Mouse (Mus musculus) lung, postnatal 0 days (tissue): ENCODE data around the gene Frmpd4. TPM values are rescaled to one million over a fixed set of nuclear protein-coding genes. Genes with fewer than 3 reads are reported as not detected.

ENCODE experiments used
- ATAC-seq: fragments of 200-750 bp; cut with Nextera tagmentation; 2 replicates; pipeline ENCODE4 v1.8.0; 2017; ENCODE audit warnings: moderate library complexity
- DNase-seq: peaks from one replicate; pipeline ENCODE4 v3.0.0-alpha.2; 2016; ENCODE audit warnings: low spot score
- H3K27ac ChIP-seq: fragments of 300-500 bp; sonication (generic); 2 replicates; pipeline ENCODE4 v1.5.1; 2014; ENCODE audit warnings: antibody characterized with exemption, mild to moderate bottlenecking, low read length, mixed read lengths
- H3K27me3 ChIP-seq: fragments of 300-500 bp; sonication (generic); replicated peaks from 2 replicates; pipeline ENCODE4 v1.6.1; 2014; ENCODE audit warnings: low read length, mixed read lengths; ENCODE audit not compliant: insufficient read depth
- H3K36me3 ChIP-seq: fragments of 300-500 bp; sonication (generic); 2 replicates; pipeline ENCODE4 v1.6.1; 2014; ENCODE audit warnings: low read length, mixed read lengths; ENCODE audit not compliant: insufficient read depth
- H3K4me1 ChIP-seq: fragments of 300-500 bp; sonication (generic); 2 replicates; pipeline ENCODE4 v1.6.1; 2014; ENCODE audit warnings: antibody characterized with exemption, low read depth, low read length, mixed read lengths; ENCODE audit not compliant: insufficient read depth
- H3K4me2 ChIP-seq: fragments of 300-500 bp; sonication (generic); replicated peaks from 2 replicates; pipeline ENCODE4 v1.6.1; 2014; ENCODE audit warnings: low read depth, mild to moderate bottlenecking, low read length, moderate library complexity, mixed read lengths
- H3K4me3 ChIP-seq: fragments of 300-500 bp; sonication (generic); 2 replicates; pipeline ENCODE4 v1.5.1; 2014; ENCODE audit warnings: low read depth, low read length
- H3K9ac ChIP-seq: fragments of 300-500 bp; sonication (generic); replicated peaks from 2 replicates; pipeline ENCODE4 v1.6.1; 2014; ENCODE audit warnings: low read depth, mild to moderate bottlenecking
- H3K9me3 ChIP-seq: fragments of 300-500 bp; sonication (generic); 2 replicates; pipeline ENCODE4 v1.6.1; 2016; ENCODE audit warnings: low read length, mixed read lengths
- CTCF ChIP-seq: IDR thresholded peaks from 2 replicates; pipeline ENCODE4 v1.5.1; 2016; ENCODE audit warnings: antibody characterized with exemption, mild to moderate bottlenecking
- EP300 ChIP-seq: IDR thresholded peaks from 2 replicates; pipeline ENCODE4 v1.6.1; 2016; ENCODE audit warnings: antibody characterized with exemption, mild to moderate bottlenecking, control low read depth
- WGBS: fragments of 180-500 bp; shearing (Covaris S2); extraction: QIAGEN DNeasy Blood & Tissue Kit; methylation state at CpG from one replicate; pipeline ENCODE4 v1.1.7; 2014; 5-methylcytosine and 5-hydroxymethylcytosine counted together
- polyA plus RNA-seq: library from polyadenylated mRNA; unstranded; fragments of >200 nt; fragmentation: Nextera tagmentation; extraction: Ambion mirVana; gene quantifications from 2 replicates; pipeline ENCODE4 v1.2.1, GENCODE M21; 2015

Frmpd4 gene
- polyA plus RNA-seq, 1 experiment from 2014 or later: 0.01 TPM

DNA sequence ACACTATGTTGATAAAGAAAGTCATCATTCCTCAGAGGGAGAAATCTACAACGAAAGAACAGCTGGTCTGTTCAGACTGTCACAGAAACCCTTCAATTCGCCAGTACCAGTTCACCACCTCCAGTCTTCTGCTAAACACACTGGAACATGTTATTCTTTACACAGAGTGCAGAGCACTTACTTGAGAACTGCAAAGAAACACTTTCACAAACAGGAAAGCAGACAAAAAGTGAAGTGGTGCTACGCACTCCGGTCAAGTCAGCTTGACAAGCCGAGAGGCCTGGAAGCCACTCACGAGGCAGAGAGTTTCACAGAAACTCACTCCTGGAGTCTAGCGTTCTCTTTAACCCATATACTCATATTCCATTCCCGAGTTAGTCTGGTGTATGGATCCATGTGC is 387.5 kb downstream of the Frmpd4 start:
- WGBS: 52% methylated on average over 8 of the region's 8 CpGs
- TF ChIP-seq CTCF (no peak), EP300 (peak; percentile 79)
- peak; percentile 92 for ATAC-seq

GRCm38 (mm10) chrX:168163001-168163400 is 414.0 kb downstream of the Frmpd4 start:
- Histone ChIP-seq H3K9me3 (no peaks in the 10 kb centered on the region), H3K36me3 (no peaks in the 10 kb centered on the region), H3K9ac (no peak overlapping the region), H3K4me1 (no peaks in the 10 kb centered on the region), H3K4me3 (no peak overlapping the region), H3K4me2 (no peak overlapping the region), H3K27ac (no peak overlapping the region), H3K27me3 (no peaks in the 10 kb centered on the region)
- TF ChIP-seq CTCF: no peak
- no peak for TF ChIP-seq EP300
- DNase-seq (no peak), ATAC-seq (no peak)

More for the DNA sequence above, 387.5 kb downstream of the Frmpd4 start:
- Histone ChIP-seq H3K4me1 (no peaks in the 10 kb centered on the region), H3K9me3 (no peaks in the 10 kb centered on the region), H3K27ac (no peak overlapping the region), H3K9ac (no peak overlapping the region), H3K4me3 (no peak overlapping the region), H3K27me3 (no peaks in the 10 kb centered on the region), H3K4me2 (no peak overlapping the region), H3K36me3 (no peaks in the 10 kb centered on the region)
- peak; percentile 59 for DNase-seq

GRCm38 (mm10) chrX:168158866-168159265 is 418.2 kb downstream of the Frmpd4 start:
- H3K9ac ChIP-seq: no peak overlapping the region
- H3K27me3 ChIP-seq: no peaks in the 10 kb centered on the region
- no peak overlapping the region for H3K27ac ChIP-seq
- H3K9me3 ChIP-seq: no peaks in the 10 kb centered on the region
- no peaks in the 10 kb centered on the region for H3K4me1 ChIP-seq
- ATAC-seq: no peak
- DNase-seq: no peak
- H3K4me3 ChIP-seq: no peak overlapping the region
- no peaks in the 10 kb centered on the region for H3K36me3 ChIP-seq
- TF ChIP-seq CTCF: no peak
- TF ChIP-seq EP300: no peak
- H3K4me2 ChIP-seq: no peak overlapping the region
- 59% methylated on average over 3 of the region's 3 CpGs for WGBS

DNA sequence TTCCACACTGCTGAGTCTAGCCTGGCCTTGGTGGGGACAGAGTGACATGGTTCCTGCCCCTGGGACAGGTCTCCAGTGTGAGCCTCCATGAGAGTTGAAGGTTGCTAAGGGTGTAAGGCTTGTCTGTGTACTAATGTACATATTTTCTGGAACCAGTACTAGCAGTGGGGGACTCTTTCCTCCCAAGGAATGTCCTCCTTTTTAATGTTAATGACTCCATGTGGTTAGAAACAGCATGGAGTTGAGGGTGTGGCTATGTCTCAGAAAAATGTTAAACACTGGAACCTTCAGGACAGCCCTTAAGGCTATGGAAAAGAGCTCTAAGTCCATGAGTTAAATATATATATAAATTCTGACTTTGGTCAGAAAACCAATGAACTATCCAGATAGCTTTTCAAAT is 436.0 kb downstream of the Frmpd4 start:
- H3K4me1 ChIP-seq: no peaks in the 10 kb centered on the region
- H3K9me3 ChIP-seq: no peaks in the 10 kb centered on the region
- H3K27ac ChIP-seq: no peak overlapping the region
- ATAC-seq (no peak), DNase-seq (no peak)
- no peak overlapping the region for H3K9ac ChIP-seq
- H3K4me2 ChIP-seq: no peak overlapping the region
- no peaks in the 10 kb centered on the region for H3K27me3 ChIP-seq
- no peak overlapping the region for H3K4me3 ChIP-seq
- TF ChIP-seq CTCF (no peak), EP300 (no peak)
- no peaks in the 10 kb centered on the region for H3K36me3 ChIP-seq

- H3K9ac ChIP-seq: no peak overlapping the region
- ATAC-seq (no peak), DNase-seq (no peak)
- H3K27ac ChIP-seq: no peak overlapping the region
- no peaks in the 10 kb centered on the region for H3K4me1 ChIP-seq
- no peak for TF ChIP-seq CTCF
- no peak for TF ChIP-seq EP300
- H3K4me3 ChIP-seq: no peak overlapping the region
- H3K36me3 ChIP-seq: no peaks in the 10 kb centered on the region
- peaks cover 8% of the 10 kb centered on the region; the same call in 1 of the 2 replicates for H3K27me3 ChIP-seq
- WGBS: 10% methylated on average over 8 of the region's 8 CpGs
- H3K9me3 ChIP-seq: no peaks in the 10 kb centered on the region
- H3K4me2 ChIP-seq: no peak overlapping the region
Measured at GRCm38 (mm10) chrX:168124043-168124442, 453.0 kb downstream of the Frmpd4 start.

- DNase-seq (no peak), ATAC-seq (no peak)
- Histone ChIP-seq H3K4me3 (no peak overlapping the region; the same call in 1 of the 2 replicates), H3K27me3 (peaks cover 8% of the 10 kb centered on the region; the same call in 1 of the 2 replicates), H3K9me3 (no peaks in the 10 kb centered on the region), H3K9ac (no peak overlapping the region), H3K4me1 (no peaks in the 10 kb centered on the region), H3K36me3 (no peaks in the 10 kb centered on the region), H3K4me2 (peak overlapping the region; percentile 53), H3K27ac (no peak overlapping the region)
- WGBS: 10% methylated on average over 11 of the region's 11 CpGs
- TF ChIP-seq EP300 (no peak), CTCF (no peak)
Measured at GRCm38 (mm10) chrX:168123589-168123965, 453.5 kb downstream of the Frmpd4 start.
